Mouse (Mus musculus) megakaryocyte progenitor cell, adult 5-6 weeks (primary cell): ENCODE measurements around the gene Tiprl. TPM values are rescaled to one million over a fixed set of nuclear protein-coding genes. Genes with fewer than 3 reads are reported as not detected.

Source experiments
- ATAC-seq: replicated peaks from 2 replicates; pipeline ENCODE4 v1.8.0; 2016; ENCODE audit warnings: mild to moderate bottlenecking, moderate TSS enrichment, inconsistent platforms; ENCODE audit not compliant: poor library complexity
- total RNA-seq, 2 experiments: library from RNA; stranded (forward) in 1 of 2; stranded (reverse) in 1 of 2; fragments of 157-497, 149-512 nt in 1 of 2; fragments of 200-1000 nt in 1 of 2; gene quantifications; 2 replicates each; pipeline versions ENCODE4 v1.2.3 to v1.2.4; 2015 to 2017

Gene Tiprl
- 41.4 and 43.0 TPM in 2 replicates for total RNA-seq (2015)
- 56.5 and 72.8 TPM in 2 replicates for total RNA-seq (2017)

DNA sequence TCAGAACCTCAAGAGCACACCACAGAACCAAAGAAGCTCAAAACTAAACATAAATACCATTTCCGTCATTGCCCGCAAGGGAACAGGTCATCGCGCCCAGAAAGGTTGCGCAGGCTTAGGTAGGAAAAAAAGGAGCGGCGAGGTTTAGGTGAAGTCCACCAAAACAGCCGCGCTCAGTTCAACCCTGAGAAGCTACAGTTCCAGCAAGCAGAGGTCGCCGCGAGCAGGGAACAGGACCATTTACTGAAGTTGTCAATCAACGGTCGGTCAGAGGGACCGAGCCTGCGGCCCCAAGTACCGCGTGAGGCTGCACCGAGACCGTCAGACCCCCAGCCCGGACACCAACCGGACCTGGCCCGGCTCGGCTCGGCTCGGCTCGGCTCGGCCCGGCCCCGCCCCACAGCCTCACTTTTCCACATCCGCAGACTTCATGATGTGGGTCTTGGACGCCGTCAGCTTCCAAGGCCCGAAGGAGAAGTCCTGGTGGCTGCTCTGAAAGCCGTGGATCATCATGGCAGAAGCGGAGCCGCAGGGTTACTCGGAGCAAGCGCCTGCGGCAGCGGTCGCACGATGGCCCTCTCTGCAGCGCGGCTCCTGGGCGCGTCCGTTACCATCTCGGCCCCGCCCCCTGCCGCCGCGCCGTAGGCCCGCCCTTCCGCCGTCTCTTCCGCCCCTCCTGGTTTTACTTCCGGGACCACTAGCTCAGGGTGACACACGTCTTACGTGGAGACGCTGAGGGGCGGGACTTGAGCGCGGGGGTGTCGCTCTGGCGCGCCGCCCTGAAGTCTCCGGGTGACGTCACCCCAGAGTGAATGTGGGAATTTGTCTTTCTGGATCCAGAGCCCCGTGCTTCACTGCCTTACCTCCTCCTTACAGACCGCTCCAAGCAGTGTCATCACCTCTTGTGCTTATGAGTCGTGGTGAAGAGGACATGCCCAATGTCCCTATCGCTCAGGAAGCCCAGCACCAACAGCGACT is at the start of gene Tiprl:
Gene Tiprl (minus strand): TSS at position 676 of the 978 bp plus-strand sequence.
- ATAC-seq, result peak; percentile 94

DNA sequence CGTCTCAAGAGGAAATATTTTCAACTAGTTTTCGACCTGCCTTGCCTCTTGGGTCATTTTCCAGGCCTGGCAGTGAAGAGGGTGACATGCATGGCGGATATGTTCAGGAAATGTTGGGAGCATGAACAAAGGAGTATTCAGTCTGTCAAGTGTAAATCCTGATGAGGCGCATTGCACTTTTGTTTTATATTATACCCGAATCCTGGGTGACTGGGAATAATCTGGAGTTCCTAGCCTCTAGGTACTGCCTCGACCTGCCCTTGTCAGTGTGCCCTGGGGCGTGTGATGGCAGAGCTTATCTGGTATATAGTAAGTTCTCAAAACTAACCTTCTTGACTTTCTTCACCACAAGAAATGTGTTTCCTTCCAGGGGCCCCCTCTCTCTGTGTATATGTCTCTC is 47.3 kb upstream of the Tiprl start:
- ATAC-seq, result no peak

DNA sequence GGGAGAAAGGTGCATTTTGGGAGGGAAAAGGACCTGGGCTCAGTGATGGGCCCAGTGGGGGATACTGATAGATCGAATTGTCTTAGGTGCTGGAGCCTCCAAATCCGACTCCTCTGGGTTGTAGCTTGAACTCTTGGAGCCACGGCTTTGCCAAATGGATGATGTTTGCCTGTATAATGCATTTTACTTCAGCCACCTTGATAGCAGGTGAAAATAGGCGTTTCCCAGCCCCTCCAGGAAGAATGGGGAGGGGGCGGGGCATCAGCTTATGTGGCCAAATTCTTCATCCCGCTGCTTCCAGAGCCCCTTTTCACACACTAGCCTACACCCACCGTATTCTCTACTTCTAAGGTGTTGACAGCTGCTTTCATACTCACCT is 46.2 kb upstream of the Tiprl start:
- ATAC-seq, result no peak

DNA sequence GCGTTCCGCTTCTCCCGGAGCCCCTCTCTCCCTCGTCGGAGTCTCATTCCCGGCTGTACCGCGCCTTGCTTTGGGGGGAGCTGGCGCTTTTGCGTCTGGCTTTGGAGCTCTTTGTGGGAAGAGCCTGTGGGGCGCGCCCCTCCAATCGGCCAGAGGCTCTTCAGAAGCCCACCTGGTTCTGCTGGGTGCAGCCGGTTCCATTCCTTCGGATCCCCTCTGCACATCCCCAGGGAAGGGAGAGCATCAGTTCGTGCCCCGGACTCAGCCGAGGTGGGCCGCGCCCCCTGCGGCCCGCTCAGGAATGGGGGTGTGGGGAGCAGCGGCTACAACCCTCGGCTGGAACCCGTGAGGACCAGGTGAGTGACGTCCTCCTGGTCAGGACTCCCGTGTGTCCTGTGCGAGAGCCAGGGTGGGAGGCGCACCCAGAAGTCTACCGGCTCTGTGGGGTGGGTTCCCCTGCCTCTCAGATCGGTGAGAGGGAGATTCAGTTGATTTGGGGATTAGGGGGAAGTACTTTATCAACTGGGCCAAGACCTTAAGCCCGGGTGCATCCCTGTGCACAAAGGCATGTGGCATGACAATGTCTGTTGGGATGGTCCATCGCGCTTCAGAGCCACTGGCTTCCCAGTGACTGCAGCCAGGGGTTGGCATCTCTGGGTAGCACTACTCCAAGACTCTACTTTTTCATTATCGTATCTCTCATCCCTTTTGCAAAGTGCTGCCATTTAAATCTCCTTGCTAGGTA is 45.6 kb upstream of the Tiprl start:
- ATAC-seq, result peak; percentile 37

DNA sequence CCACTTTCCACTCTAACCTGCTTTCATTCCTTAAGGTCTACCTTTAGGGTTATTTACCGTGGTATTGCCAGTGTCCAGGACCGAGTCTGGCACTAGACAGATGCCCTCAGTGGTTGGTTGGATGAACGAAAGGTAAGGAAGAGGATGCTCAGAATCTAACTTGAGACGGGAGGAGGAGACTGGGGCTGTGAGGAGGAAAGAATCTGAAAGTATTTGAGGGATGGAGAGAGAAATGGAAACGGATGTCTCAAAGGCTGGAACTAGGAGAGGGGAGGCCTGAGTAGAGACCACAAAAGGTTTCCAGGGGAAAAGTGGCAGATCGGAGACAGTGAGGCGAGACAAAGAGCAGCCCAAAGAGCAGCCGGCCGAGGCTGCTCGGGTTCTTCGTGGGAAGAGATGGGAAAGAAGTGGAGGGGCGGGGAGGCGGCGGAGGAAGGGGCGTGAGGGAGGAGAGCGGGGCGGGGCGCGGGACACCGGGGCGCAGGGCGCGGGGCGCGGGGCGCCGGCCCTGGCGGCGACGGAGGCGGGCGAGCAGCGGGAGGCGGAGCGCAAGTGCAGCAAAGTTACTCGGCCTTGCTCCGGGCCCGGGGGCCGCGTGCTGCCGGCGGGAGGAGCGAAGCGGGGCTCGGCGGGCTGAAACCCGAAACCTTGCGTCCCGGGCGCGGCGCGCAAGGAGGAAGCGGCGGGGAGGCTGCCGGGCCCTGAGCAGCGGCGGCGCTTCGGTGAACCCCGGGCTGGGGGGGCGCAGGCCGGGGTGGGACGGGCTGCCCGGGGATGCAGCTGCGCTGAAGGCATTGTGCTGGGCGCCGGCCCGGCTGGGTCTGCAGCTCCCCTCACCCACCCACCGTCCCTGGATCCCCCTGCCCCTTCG is 44.8 kb upstream of the Tiprl start:
- peak; percentile 80 for ATAC-seq

DNA sequence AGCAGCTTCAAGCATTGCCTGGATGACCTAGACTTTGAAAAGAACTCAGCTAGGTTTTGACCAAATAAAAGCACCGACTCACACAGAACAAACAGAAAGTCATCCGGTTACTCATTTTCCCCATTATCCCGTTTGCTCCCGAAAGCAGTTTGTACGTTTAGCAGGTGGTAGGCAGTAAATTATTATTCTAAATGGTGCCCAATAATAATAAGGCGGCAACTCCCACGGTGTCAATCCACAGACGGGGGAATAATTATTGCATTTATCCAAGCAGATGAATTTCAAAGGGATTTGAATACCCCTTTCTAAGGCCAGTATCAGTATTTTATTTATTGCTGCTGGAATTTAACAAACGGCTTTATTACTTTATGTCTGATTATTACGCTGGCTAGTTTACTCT is 43.9 kb upstream of the Tiprl start:
- ATAC-seq, result no peak

DNA sequence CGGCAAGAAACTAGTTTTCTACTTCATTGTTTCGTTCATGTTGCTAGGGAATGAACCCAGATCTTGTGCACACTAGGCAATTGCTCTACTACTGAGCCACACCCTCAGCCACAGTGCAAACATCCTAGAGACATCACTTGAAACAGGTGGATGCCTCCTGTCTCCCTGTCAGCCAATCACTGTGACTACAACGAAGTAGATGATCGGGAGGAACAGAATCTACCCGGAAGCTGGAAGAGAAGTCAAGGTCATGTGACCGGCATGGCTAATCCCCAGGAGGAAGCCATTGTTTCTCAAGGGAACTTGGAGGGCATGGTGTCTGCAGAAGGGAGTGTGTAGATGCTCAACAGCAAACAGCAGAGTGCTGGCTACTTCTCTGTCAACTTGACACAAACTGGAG is 38.1 kb upstream of the Tiprl start:
- ATAC-seq, result no peak

DNA sequence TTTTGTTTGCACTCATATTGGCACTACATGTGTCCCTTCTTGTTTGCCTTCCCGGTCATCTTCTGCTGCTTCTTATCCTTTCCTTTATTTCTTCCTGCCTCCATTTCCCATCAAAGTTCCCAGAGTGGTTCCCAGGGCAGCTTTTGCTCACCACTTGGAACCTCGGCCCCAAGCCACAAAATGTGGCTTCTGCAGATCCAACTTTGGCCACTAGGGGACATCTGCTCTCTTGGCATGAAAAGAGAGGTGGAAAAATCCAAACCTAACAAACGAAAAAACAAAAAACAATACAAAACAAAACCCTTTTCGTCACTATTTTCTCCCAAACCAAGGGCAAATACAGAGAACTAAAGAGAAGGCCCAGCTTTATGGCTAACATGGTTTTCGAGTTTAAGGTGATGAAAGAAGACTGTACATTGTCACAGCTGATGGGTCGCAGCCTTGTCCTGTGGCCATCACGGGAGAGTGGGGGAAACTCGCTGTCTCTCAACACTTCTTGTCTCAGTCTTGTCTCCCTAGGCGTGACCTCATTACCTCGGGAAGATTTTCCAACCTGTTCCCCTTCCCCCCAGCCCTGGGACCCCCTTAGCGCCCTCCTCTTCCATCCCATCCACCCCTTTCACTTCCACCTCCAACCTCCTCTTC is 15.4 kb upstream of the Tiprl start:
- peak; percentile 86 for ATAC-seq

DNA sequence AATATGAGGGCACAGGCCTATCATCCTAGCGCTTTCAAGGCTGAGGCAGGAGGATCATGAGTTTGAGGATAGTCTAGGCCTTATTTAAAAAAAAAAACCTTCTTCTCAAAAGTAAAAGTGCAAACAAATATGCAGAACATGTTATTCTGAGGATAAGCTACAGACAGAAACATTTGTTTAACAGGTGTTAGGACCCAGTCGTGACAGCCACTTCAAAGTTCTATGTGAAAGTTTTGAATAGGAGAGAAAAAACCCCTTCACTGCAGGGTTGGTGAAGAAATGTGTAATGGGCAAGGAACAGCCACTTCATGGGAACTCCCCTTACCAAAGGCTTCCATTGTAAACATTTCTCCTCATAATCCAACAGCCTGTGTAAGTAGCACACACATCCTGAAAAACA is 13.8 kb upstream of the Tiprl start:
- ATAC-seq, result no peak

DNA sequence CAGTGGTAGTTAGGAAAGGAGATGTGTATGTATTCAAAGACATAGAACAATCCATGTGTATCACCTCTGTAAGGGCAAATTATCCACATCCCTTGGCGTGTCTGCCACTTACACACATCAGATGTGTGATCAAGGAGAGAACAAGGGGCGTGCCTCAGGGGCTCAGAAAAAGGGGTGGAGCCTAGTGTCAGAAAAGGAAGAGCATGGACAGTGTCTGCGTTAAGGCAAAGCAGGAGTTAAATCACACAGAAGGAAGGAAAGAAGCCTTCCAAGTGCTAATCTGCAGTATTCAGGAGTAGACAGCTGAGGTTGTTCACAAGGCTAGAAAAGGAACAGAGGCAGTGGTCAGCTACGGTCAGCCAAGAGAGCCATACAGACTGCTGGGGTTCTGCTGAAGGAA is 12.0 kb upstream of the Tiprl start:
- ATAC-seq, result peak; percentile 44

DNA sequence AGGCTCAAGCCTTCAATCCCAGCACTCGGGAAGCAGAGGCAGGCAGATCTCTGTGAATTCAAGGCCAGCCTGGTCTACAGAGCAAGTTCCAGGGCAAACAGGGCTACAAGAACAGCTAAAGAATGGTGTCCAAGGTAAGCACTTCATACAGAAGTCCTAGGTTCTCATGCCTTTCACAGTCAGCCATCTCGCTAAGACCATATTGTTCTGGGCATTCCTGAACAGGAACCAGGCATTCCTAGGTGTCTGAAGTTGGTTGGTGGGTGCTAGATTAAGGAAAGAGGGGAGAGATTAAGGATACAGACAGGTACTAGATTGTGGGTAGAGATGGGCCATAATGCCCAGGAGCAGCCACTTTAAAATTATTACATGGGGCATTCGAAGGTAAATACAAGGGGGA is 11.0 kb upstream of the Tiprl start:
- no peak for ATAC-seq

DNA sequence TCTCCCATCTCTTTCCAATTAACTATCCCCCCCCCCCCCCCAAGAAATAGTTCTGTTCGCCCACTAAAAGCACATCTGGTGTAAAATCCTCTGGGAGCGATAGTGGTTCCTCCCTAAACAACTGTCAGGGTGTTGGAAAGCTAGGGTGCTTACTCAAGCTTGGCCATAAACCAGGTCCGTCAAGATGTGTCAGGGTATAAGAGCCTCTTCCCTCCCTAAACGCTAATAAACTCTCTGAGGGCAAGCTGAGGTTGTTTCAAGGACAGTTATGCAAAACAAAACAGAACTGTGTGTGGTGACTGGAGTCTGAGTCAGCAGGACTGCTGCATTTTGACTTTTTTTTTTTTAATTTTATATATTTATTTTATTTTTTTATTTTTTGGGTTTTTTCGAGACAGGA is 10.3 kb upstream of the Tiprl start:
- no peak for ATAC-seq

DNA sequence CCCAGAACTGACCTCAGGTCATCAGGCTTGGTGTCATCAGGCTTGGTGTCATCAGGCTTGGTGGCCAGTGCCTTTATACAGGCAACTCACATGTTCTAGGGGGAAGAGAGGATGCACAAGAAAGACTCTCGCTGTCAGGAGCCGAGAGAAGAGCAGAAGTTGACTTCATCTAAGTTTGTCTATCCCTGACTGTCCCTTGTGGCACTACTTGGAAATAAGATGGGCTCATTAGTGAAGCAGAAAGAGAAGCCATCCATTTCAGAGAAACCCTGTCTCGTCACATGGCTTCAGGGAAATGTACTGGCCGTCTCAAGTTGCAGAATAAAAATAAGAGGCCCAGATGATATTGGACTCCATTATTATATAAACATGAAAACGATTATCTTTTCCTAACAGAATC is 9.8 kb upstream of the Tiprl start:
- no peak for ATAC-seq

DNA sequence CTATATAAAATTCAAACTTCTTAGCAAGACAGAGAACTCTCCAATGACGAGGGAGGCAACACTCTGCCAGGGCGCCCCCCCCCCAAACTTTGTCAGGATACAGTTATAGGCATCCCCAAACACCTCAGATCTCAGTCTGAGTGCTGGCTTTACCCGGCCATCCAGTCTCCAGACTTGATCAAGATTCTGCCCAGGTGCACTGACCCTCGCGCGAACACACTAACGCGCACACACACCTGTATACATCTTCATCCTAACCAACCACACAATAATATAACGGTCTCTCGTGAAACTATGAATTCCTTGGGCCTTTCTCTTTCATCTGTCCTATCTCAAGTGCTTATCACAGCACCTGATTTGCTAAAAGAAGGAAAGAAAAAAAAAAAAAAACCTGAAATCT is 950 bp downstream of the Tiprl start:
- ATAC-seq, result no peak

DNA sequence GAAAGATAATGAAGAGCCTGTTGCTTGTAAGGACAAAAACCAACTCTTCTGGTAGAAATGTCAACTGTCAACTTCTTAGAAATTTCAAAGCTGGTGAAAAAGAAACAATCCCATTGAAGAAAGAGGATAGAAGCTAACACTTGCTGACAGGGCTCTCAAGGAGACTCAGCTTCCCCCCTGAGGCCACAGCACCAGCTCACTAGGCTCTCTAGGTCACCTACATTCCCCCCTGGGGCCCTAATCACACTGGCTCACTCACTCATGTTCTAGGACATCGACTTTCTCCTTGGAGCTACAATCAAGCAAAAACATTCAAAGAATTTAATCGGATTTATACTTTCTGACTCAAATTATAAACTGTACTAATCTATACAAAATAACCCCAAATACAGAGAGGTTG is 3.0 kb downstream of the Tiprl start:
- ATAC-seq, result no peak

DNA sequence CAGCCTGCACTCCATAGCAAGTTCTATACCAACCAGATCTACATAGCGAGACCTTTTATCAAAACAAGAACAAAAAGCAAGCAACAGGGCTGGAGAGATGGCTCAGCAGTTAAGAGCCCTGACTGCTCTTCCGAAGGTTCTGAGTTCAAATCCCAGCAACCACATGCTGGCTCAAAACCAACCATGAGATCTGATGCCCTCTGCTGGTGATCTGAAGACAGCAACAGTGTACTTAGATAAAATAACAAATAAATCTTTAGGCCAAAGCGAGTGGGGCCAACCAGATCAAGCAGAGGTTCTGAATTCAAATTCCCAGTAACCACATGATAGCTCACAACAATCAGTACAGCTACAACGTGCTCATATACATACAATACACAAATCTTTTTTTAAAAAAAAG is 6.1 kb downstream of the Tiprl start:
- ATAC-seq, result no peak

DNA sequence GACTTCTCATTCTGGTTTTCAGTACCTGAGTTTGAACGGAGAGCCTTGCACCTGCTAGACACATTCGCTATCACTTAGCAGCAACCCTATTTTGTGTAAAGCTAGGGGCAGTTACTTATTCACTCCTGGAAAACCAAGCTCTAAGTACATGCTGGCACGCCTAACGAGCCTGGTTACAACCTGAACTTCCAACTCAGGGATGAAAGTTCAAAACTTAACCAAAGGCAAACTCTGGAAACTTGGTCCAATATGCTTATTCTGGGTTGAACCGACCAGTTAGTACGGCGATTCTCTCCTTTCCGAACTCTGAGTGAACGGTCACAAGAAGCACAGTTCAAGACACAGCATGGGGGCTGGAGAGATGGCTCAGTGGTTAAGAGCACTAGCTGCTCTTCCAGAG is 7.2 kb downstream of the Tiprl start:
- ATAC-seq, result no peak

DNA sequence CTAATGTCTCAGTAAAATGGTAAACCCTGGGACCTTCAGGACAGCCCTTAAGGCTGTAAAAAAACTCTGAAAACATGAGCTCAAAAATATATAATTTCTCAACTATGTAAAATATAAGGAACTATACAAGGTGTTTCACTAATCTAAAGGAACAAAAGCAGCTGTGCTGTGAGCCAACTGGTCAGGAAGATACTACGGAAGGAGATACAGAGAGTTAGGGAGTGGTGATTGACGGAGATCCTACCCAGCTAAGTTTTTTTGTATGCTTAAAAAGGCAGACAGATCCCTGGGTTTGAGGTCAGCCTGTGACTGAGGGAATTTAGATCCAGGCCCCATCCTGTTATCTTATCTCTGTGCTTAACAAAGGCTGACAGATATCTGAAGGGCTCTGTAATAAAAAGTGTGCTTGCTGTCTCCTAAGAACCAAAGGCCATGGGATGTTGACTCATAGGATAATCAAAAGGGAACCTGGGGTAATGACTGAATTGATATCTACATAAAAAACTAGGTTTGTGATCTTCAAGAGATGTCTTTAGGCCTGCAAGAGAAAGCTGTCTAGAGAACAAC is 19.7 kb downstream of the Tiprl start:
- no peak for ATAC-seq

DNA sequence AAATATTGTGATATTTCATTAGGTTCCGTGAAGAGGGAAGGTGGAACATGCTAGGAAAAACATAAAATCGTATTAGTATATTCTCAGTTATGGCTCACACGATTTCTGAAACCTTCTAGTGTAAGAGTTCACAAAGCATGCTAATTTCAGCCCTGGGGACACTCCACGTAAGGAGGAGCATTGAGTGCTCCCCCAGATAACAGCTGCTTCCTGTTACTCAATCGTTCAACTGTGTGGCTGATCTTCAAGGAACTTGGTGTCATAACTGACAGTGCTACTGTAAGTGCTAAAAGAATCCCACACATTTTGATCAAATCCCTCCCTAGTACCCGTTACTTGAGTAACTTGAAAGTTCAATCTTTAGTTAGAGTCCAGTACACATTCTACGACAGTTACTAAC is 21.0 kb downstream of the Tiprl start:
- ATAC-seq, result peak; percentile 92

DNA sequence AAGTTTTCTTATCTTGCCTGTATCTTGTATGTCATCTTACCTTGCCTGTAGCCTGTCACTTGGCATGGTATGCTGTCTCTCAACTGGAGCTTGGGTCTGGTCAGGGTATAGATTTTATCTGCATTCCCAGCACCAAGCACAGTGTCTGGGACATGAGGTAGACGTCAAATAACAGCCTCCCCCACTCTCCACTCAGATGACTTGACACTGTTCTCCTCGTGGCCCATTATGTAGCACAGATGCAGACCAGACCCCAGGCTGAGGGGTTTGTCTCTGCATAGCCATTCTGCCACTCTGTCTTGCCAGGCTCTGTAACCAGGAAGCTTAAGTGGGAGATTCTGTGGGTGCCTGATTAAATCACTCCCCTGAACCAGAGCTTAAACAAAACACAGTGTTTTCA is 31.2 kb downstream of the Tiprl start:
- no peak for ATAC-seq
